Mouse (Mus musculus) stomach, postnatal 0 days (tissue): ENCODE results near the gene Cog4.

ENCODE experiments used
- CTCF ChIP-seq: IDR thresholded peaks from 2 replicates; pipeline ENCODE4 v1.5.1; 2016; ENCODE audit warnings: antibody characterized with exemption, low read depth, mild to moderate bottlenecking, moderate library complexity
- EP300 ChIP-seq: optimal IDR thresholded peaks from 2 replicates; pipeline ENCODE3; 2016; ENCODE audit warnings: antibody characterized with exemption

GRCm38 (mm10) chr8:110820257-110820656 lies 26.1 kb upstream of the Cog4 start:
- TF ChIP-seq CTCF (no peak), EP300 (no peak)
